Comparison of ENCODE assay signal across 9 mouse cellular contexts in the genomic region with DNA sequence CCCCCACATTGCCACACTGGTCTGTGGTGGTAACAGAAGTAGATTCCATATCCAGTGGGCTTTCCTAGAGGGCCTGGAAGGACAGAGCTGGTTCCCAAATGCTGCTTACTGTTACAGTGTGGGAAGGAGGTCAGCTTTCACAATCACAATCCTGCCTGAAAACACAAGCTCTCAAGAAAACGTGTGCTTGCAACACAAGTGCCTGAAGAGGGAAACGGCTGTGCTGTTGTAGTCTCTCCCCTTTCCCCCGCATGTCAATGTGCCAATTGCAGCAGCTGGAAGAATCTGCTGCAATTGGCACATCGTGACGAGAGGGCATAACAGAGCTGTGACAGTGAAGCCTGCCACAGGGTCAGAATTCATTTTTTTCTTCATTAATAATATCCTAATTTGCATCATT. TPM values are rescaled to one million over a fixed set of nuclear protein-coding genes. Genes with fewer than 3 reads are reported as not detected.
DNase-seq lines count a peak whose midpoint lies in the region; ATAC-seq lines count a peak whose summit lies in the region.
"Had no signal": no experiment of that assay in that cellular context is flagged by ENCODE, and none has a peak within 500 bp of the region (broad histone marks: within the 10 kb centered on the region; RNA-seq: fewer than 3 reads in every experiment).

No protein-coding gene starts in this region.

- H3K4me2 ChIP-seq in heart, embryonic 12.5 days, result peak overlapping the region; percentile 17; the same call in 1 of the 2 replicates
- H3K4me2 ChIP-seq: midbrain, embryonic 12.5 days had no signal

- no peak overlapping the region; the same call in 1 of the 2 replicates for H3K9ac ChIP-seq in heart, embryonic 12.5 days
- H3K9ac ChIP-seq: midbrain, embryonic 12.5 days had no signal

- no peak overlapping the region for H3K4me3 ChIP-seq in heart, embryonic 12.5 days
- H3K4me3 ChIP-seq: midbrain, embryonic 12.5 days had no signal

- peaks cover 24% of the 10 kb centered on the region for H3K4me1 ChIP-seq in heart, embryonic 12.5 days (replicated peaks)

- H3K27ac ChIP-seq in heart, embryonic 12.5 days (ENCODE audit: poor library complexity, severe bottlenecking), result peak overlapping the region; percentile 72
- H3K27ac ChIP-seq: midbrain, embryonic 12.5 days had no signal

- 0 out of 2 replicates have a peak, but pooled peaks cover 7% of the 10 kb centered on the region for H3K27me3 ChIP-seq in heart, embryonic 12.5 days (replicated peaks)
- H3K27me3 ChIP-seq: midbrain, embryonic 12.5 days had no signal

- ATAC-seq in heart, embryonic 12.5 days (ENCODE audit: insufficient number of reproducible peaks, low FRiP score), result no peak
- peak; percentile 77 for ATAC-seq in megakaryocyte progenitor cell, adult 5-6 weeks (replicated peaks; ENCODE audit: poor library complexity)

- no peaks in the 10 kb centered on the region for H3K36me3 ChIP-seq in heart, embryonic 12.5 days
- H3K36me3 ChIP-seq: midbrain, embryonic 12.5 days had no signal

- DNase-seq in adrenal gland, postnatal 14 days, result peak; percentile 55
- DNase-seq in adrenal gland, adult (ENCODE audit: inconsistent age in 2 of 2, low spot score in 1 of 2), result no peak
- peak; percentile 21 for DNase-seq in left cerebral cortex, postnatal 4 days
- no peak for DNase-seq in left cerebral cortex, adult 9 months (ENCODE audit: low spot score in 2 of 2)
- no peak for DNase-seq in frontal cortex, postnatal 25 days (ENCODE audit: low spot score in 2 of 2)
- no peak for DNase-seq in cerebellum, adult 8-10 months

- WGBS in heart, embryonic 12.5 days, result 39% methylated on average over 5 of the region's 5 CpGs

- intact Hi-C loops in left cerebral cortex, postnatal 4 days (cut with DNase I), result no loop called here

- H3K9me3 ChIP-seq in heart, embryonic 12.5 days (replicated peaks), result no peaks in the 10 kb centered on the region
- H3K9me3 ChIP-seq: midbrain, embryonic 12.5 days had no signal

RNA-seq across cellular contexts. Expression of gene Insig1, which starts 33.5 kb away (rescaled TPM):
- total RNA-seq in adrenal gland, postnatal 14 days (2021), result 46.2 and 66.1 TPM in 2 replicates
- total RNA-seq in left cerebral cortex, postnatal 4 days (2021), result 100 to 1,000 TPM in 1 of 2 experiments, 10 to 100 TPM in 1; 97.3 to 107 TPM
- polyA plus RNA-seq in heart, embryonic 12.5 days (2016; fragmentation: Nextera tagmentation; extraction: Ambion mirVana), result 34.3 and 37.8 TPM in 2 replicates
- total RNA-seq in megakaryocyte progenitor cell, adult 5-6 weeks (2015), result 16.5 and 19.3 TPM in 2 replicates
- total RNA-seq in megakaryocyte progenitor cell, adult 5-6 weeks (2017), result 20.2 and 27.8 TPM in 2 replicates

Comparison
In these comparisons a context has a peak if more than half of its experiments do, and no peak if none do; other contexts are left out.
1. DNase-seq: peak in adrenal gland, postnatal 14 days (single experiment) and left cerebral cortex, postnatal 4 days (single experiment); none in adrenal gland, adult (0 of 2), left cerebral cortex, adult 9 months (0 of 2), frontal cortex, postnatal 25 days (0 of 2) and cerebellum, adult 8-10 months (single experiment).